Mouse (Mus musculus) neural tube, embryonic 12.5 days (tissue): ENCODE measurements at regions not wholly inside any gene's neighbourhood (a gene's known extent, or its start where the extent isn't known, plus 50 kb on each side); places are given as distances from the start of the nearest gene placed in this dataset.

Experiments
- ATAC-seq: fragments of 200-750 bp; cut with Nextera tagmentation; 2 replicates; pipeline ENCODE4 v1.8.0; 2017; ENCODE audit warnings: low read depth, mild to moderate bottlenecking, moderate TSS enrichment, moderate library complexity; ENCODE audit not compliant: low FRiP score
- H3K27ac ChIP-seq: fragments of 300-500 bp; sonication (generic); 2 replicates; pipeline ENCODE4 v1.5.1; 2016
- H3K27me3 ChIP-seq: fragments of 300-500 bp; sonication (generic); replicated peaks from 2 replicates; pipeline ENCODE4 v1.6.1; 2016; ENCODE audit warnings: mild to moderate bottlenecking
- H3K36me3 ChIP-seq: fragments of 300-500 bp; sonication (generic); 2 replicates; pipeline ENCODE4 v1.6.1; 2016; ENCODE audit warnings: mild to moderate bottlenecking
- H3K4me1 ChIP-seq: fragments of 300-500 bp; sonication (generic); 2 replicates; pipeline ENCODE4 v1.6.1; 2016
- H3K4me2 ChIP-seq: fragments of 300-500 bp; sonication (generic); replicated peaks from 2 replicates; pipeline ENCODE4 v1.6.1; 2016; ENCODE audit warnings: mild to moderate bottlenecking
- H3K4me3 ChIP-seq: fragments of 300-500 bp; sonication (generic); 2 replicates; pipeline ENCODE4 v1.5.1; 2016
- H3K9ac ChIP-seq: fragments of 300-500 bp; sonication (generic); 2 replicates; pipeline ENCODE4 v1.6.1; 2016; ENCODE audit warnings: mild to moderate bottlenecking
- H3K9me3 ChIP-seq: fragments of 300-500 bp; sonication (generic); 2 replicates; pipeline ENCODE4 v1.6.1; 2016; ENCODE audit warnings: mild to moderate bottlenecking
- WGBS: fragments of 180-500 bp; shearing (Covaris S2); methylation state at CpG from one replicate; pipeline ENCODE4 v1.1.7; 2016; 5-methylcytosine and 5-hydroxymethylcytosine counted together

DNA sequence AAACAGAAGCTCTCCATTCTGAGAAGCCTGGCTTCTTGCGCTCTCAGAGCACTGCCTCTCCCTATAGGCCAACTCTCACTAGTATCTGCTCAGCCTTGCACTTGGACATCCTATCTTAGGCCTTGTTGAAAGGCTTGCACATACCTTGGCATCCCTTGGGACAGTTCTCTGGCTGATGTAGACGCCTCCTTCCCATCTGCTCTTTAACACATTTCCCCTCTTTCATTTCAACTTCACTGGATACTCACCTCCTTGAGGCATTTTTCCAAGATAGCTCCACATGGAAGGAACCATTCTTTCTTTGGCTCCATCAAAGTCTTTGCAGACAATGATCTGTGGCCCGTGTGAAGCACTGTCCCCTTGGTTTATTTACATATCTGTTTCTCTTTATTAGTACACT lies 285.0 kb downstream of the Rnf144a start:
- no peaks in the 10 kb centered on the region for H3K4me1 ChIP-seq
- no peaks in the 10 kb centered on the region for H3K9me3 ChIP-seq
- no peak overlapping the region for H3K27ac ChIP-seq
- WGBS: 91% methylated on average over 3 of the region's 3 CpGs
- no peak for ATAC-seq
- no peak overlapping the region for H3K4me3 ChIP-seq
- H3K27me3 ChIP-seq: no peaks in the 10 kb centered on the region
- no peak overlapping the region for H3K9ac ChIP-seq
- H3K4me2 ChIP-seq: no peak overlapping the region
- H3K36me3 ChIP-seq: no peaks in the 10 kb centered on the region

GRCm38 (mm10) chr12:26129511-26129910 lies 285.5 kb downstream of the Rnf144a start:
- Histone ChIP-seq H3K36me3 (no peaks in the 10 kb centered on the region), H3K27me3 (no peaks in the 10 kb centered on the region), H3K9ac (no peak overlapping the region), H3K4me1 (no peaks in the 10 kb centered on the region), H3K4me3 (no peak overlapping the region), H3K27ac (no peak overlapping the region), H3K9me3 (no peaks in the 10 kb centered on the region), H3K4me2 (no peak overlapping the region)
- whole genome bisulfite sequencing: 54% methylated on average over 4 of the region's 4 CpGs
- ATAC-seq: no peak

DNA sequence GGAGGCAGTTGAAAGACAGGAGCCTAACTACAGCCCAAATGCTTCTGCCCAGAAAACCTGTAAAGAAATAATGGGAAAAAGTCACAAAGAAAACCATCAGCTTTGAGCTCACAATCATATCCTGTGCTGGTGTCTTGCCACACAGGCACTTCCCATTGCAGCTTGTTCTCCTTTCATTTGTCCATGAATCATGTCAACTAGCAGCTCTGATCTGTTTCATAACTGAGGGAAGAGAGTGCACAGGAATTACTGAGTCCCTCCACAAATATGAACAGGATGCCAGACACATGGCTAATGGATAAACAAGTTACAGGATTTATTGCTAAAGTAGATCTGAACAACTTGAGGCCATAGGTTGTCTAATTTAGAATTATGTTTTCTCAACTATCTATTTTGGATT lies 286.2 kb downstream of the Rnf144a start:
- H3K9ac ChIP-seq: no peak overlapping the region
- no peaks in the 10 kb centered on the region for H3K4me1 ChIP-seq
- no peaks in the 10 kb centered on the region for H3K27me3 ChIP-seq
- H3K4me2 ChIP-seq: no peak overlapping the region
- no peaks in the 10 kb centered on the region for H3K9me3 ChIP-seq
- no peak overlapping the region for H3K27ac ChIP-seq
- H3K4me3 ChIP-seq: no peak overlapping the region
- H3K36me3 ChIP-seq: no peaks in the 10 kb centered on the region
- ATAC-seq: no peak

DNA sequence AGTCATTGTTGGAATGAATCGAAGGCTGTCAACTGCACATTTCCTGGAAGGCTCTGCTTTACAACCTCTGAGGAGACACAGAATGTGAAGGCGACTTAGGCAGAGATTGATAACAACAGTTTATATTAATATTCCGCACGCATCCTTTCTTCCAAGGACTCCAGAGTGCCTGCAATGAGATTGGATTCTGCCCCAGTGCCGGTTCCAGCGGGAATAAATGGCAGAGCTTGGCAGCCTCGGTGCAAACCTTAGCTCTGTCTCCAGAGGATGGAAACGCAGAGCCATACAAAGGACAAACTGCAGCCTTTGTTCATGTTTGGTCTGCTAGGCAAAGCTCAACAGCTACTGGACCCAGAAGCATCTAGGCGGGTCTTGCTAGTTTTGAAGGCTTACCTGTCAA lies 288.8 kb downstream of the Rnf144a start:
- no peaks in the 10 kb centered on the region for H3K27me3 ChIP-seq
- H3K4me1 ChIP-seq: no peaks in the 10 kb centered on the region
- no peak overlapping the region for H3K4me2 ChIP-seq
- no peaks in the 10 kb centered on the region for H3K9me3 ChIP-seq
- no peak overlapping the region for H3K9ac ChIP-seq
- ATAC-seq: no peak
- WGBS: 80% methylated on average over 9 of the region's 9 CpGs
- H3K4me3 ChIP-seq: no peak overlapping the region
- no peaks in the 10 kb centered on the region for H3K36me3 ChIP-seq
- no peak overlapping the region for H3K27ac ChIP-seq

- H3K4me2 ChIP-seq: no peak overlapping the region
- H3K27me3 ChIP-seq: no peaks in the 10 kb centered on the region
- no peaks in the 10 kb centered on the region for H3K4me1 ChIP-seq
- no peak overlapping the region for H3K27ac ChIP-seq
- no peaks in the 10 kb centered on the region for H3K9me3 ChIP-seq
- no peak overlapping the region for H3K9ac ChIP-seq
- no peaks in the 10 kb centered on the region for H3K36me3 ChIP-seq
- no peak overlapping the region for H3K4me3 ChIP-seq
- ATAC-seq: no peak
- WGBS: 55% methylated on average over 2 of the region's 2 CpGs
These were observed 290.8 kb downstream of the Rnf144a start for GRCm38 (mm10) chr12:26124211-26124610.

- Histone ChIP-seq H3K9ac (no peak overlapping the region), H3K27ac (no peak overlapping the region), H3K4me3 (no peak overlapping the region), H3K4me2 (no peak overlapping the region), H3K36me3 (no peaks in the 10 kb centered on the region), H3K9me3 (no peaks in the 10 kb centered on the region), H3K4me1 (no peaks in the 10 kb centered on the region), H3K27me3 (no peaks in the 10 kb centered on the region)
- no peak for ATAC-seq
- WGBS: 70% methylated on average over 9 of the region's 9 CpGs
These were observed 299.6 kb downstream of the Rnf144a start for GRCm38 (mm10) chr12:26115339-26115912.

DNA sequence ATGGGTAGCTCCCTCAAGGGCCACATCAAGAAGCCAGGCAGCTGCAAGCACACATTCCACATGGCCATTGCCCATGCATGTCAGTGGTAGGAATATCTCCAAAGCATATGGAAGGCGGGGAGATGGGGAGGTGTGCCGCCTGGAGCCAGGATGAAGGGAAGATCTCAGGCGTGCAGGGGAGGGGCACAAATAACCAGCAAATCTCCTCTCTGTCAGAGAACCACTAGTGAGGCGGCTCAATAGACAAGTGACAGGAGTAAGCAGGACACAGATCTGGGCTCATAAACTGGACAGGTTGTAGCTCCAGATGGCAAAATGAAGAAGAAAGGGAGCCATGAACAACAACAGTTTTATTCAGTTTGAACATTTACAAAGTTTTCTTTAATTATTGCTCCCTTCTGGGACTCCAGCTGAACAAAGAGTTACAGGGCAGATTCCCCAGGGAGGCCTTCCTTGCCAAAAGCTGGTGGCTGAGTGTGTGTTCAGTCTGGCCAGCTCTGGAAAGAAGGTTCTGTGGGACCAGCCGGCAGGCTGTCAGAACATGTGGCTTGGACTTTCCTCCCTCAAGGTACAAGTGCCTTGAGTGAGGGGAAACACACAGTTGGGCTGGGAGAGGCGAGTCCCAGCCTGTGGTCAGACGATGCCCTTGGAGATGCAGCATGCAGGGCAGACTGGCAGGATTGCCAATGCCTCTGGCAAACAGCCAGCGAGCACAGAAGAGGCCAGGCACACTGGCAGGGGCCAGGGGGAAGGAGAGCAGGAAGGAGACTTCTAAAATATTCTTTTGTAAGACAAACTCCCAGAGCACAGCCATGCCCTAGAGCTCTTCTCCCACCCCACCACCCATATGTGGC lies 302.7 kb downstream of the Rnf144a start:
- no peaks in the 10 kb centered on the region for H3K36me3 ChIP-seq
- no peak for ATAC-seq
- no peaks in the 10 kb centered on the region for H3K27me3 ChIP-seq
- no peaks in the 10 kb centered on the region for H3K4me1 ChIP-seq
- no peak overlapping the region for H3K4me3 ChIP-seq
- H3K9ac ChIP-seq: no peak overlapping the region
- H3K4me2 ChIP-seq: no peak overlapping the region
- H3K9me3 ChIP-seq: no peaks in the 10 kb centered on the region
- WGBS: 82% methylated on average over 8 of the region's 8 CpGs
- H3K27ac ChIP-seq: no peak overlapping the region

- Histone ChIP-seq H3K27ac (no peak overlapping the region), H3K27me3 (no peaks in the 10 kb centered on the region), H3K9me3 (no peaks in the 10 kb centered on the region), H3K9ac (no peak overlapping the region), H3K4me2 (no peak overlapping the region), H3K36me3 (no peaks in the 10 kb centered on the region), H3K4me1 (no peaks in the 10 kb centered on the region), H3K4me3 (no peak overlapping the region)
- no peak for ATAC-seq
- WGBS: 89% methylated on average over 6 of the region's 6 CpGs
These were observed 305.2 kb downstream of the Rnf144a start for GRCm38 (mm10) chr12:26109866-26110265.

GRCm38 (mm10) chr12:26104372-26104771 lies 310.7 kb downstream of the Rnf144a start:
- H3K9me3 ChIP-seq: no peaks in the 10 kb centered on the region

DNA sequence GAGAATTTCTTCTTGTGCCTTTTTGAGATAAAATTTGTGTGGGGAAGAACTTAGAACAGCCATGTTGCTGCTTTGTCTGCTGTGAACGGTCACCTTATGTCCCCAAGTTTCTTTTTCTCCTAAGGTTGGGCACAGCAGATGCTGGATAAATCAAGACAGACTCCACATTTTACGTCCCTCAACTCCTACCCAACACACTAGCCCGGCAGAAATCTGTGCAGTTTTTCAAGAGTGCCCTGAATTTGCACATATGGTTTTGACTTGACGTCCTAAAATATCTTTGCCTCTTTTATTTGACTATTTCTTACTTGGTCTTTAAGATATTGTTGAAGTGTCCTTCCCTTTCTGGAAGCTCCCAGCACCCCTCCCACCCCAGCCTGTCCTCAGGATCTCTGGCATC lies 312.7 kb downstream of the Rnf144a start:
- Histone ChIP-seq H3K9me3 (no peaks in the 10 kb centered on the region), H3K4me3 (no peak overlapping the region), H3K27me3 (no peaks in the 10 kb centered on the region), H3K9ac (no peak overlapping the region), H3K4me2 (no peak overlapping the region), H3K36me3 (no peaks in the 10 kb centered on the region), H3K27ac (no peak overlapping the region), H3K4me1 (no peaks in the 10 kb centered on the region)
- ATAC-seq: no peak
- 88% methylated on average over 4 of the region's 4 CpGs for WGBS

More at GRCm38 (mm10) chr12:26104372-26104771, 310.7 kb downstream of the Rnf144a start:
- H3K27me3 ChIP-seq: no peaks in the 10 kb centered on the region
- no peak for ATAC-seq
- H3K4me1 ChIP-seq: no peaks in the 10 kb centered on the region
- H3K4me3 ChIP-seq: no peak overlapping the region
- H3K4me2 ChIP-seq: no peak overlapping the region
- H3K9ac ChIP-seq: no peak overlapping the region
- H3K36me3 ChIP-seq: no peaks in the 10 kb centered on the region
- 88% methylated on average over 3 of the region's 3 CpGs for WGBS
- no peak overlapping the region for H3K27ac ChIP-seq

- H3K36me3 ChIP-seq: no peaks in the 10 kb centered on the region
- no peak for ATAC-seq
- no peak overlapping the region for H3K4me2 ChIP-seq
- no peaks in the 10 kb centered on the region for H3K9me3 ChIP-seq
- no peak overlapping the region for H3K27ac ChIP-seq
- 85% methylated on average over 2 of the region's 2 CpGs for WGBS
- no peaks in the 10 kb centered on the region for H3K27me3 ChIP-seq
- no peak overlapping the region for H3K4me3 ChIP-seq
- no peak overlapping the region for H3K9ac ChIP-seq
- H3K4me1 ChIP-seq: no peaks in the 10 kb centered on the region
These were observed 314.9 kb downstream of the Rnf144a start for GRCm38 (mm10) chr12:26100140-26100539.

- Histone ChIP-seq H3K27me3 (no peaks in the 10 kb centered on the region), H3K9ac (no peak overlapping the region), H3K4me2 (no peak overlapping the region), H3K36me3 (no peaks in the 10 kb centered on the region), H3K4me3 (no peak overlapping the region), H3K27ac (no peak overlapping the region), H3K9me3 (no peaks in the 10 kb centered on the region), H3K4me1 (no peaks in the 10 kb centered on the region)
- ATAC-seq: no peak
- WGBS: 87% methylated on average over 5 of the region's 5 CpGs
These were observed 315.9 kb downstream of the Rnf144a start for GRCm38 (mm10) chr12:26099176-26099575.

- WGBS: 81% methylated on average over 5 of the region's 5 CpGs
- no peaks in the 10 kb centered on the region for H3K4me1 ChIP-seq
These were observed 322.7 kb downstream of the Rnf144a start for GRCm38 (mm10) chr12:26092311-26092710.

More at GRCm38 (mm10) chr12:26092311-26092710, 322.7 kb downstream of the Rnf144a start:
- no peak overlapping the region for H3K4me3 ChIP-seq
- no peak overlapping the region for H3K4me2 ChIP-seq
- no peaks in the 10 kb centered on the region for H3K27me3 ChIP-seq
- H3K9ac ChIP-seq: no peak overlapping the region
- no peaks in the 10 kb centered on the region for H3K36me3 ChIP-seq
- no peaks in the 10 kb centered on the region for H3K9me3 ChIP-seq
- H3K27ac ChIP-seq: no peak overlapping the region
- ATAC-seq: no peak
